Mouse (Mus musculus) limb, embryonic 14.5 days (tissue): Measurements from ENCODE around the gene Arid3a. TPM values are rescaled to one million over a fixed set of nuclear protein-coding genes. Genes with fewer than 3 reads are reported as not detected.

Source experiments
- ATAC-seq: fragments of 200-750 bp; cut with Nextera tagmentation; 2 replicates; pipeline ENCODE4 v1.8.0; 2017; ENCODE audit warnings: low read depth, moderate number of reproducible peaks, moderate TSS enrichment; ENCODE audit not compliant: low FRiP score
- DNase-seq: peaks from one replicate; pipeline ENCODE4 v3.0.0-alpha.2; 2015; ENCODE audit warnings: low spot score
- H3K27ac ChIP-seq: fragments of 300-500 bp; sonication (generic); replicated peaks from 2 replicates; pipeline ENCODE4 v1.5.1; 2014; ENCODE audit warnings: low read depth, mild to moderate bottlenecking, low read length, moderate library complexity, mixed read lengths
- H3K27me3 ChIP-seq: fragments of 300-500 bp; sonication (generic); 2 replicates; pipeline ENCODE4 v1.6.1; 2014; ENCODE audit warnings: low read length, mixed read lengths; ENCODE audit not compliant: control insufficient read depth, insufficient read depth
- H3K36me3 ChIP-seq: fragments of 300-500 bp; sonication (generic); 2 replicates; pipeline ENCODE4 v1.6.1; 2014; ENCODE audit warnings: mild to moderate bottlenecking, low read length, moderate library complexity, mixed read lengths; ENCODE audit not compliant: control insufficient read depth, insufficient read depth
- H3K4me1 ChIP-seq: fragments of 300-500 bp; sonication (generic); 2 replicates; pipeline ENCODE4 v1.6.1; 2014; ENCODE audit warnings: antibody characterized with exemption, low read length, mixed read lengths; ENCODE audit not compliant: control insufficient read depth, insufficient read depth
- H3K4me2 ChIP-seq: fragments of 300-500 bp; sonication (generic); replicated peaks from 2 replicates; pipeline ENCODE4 v1.6.1; 2014; ENCODE audit warnings: low read depth, mild to moderate bottlenecking, low read length, moderate library complexity; ENCODE audit not compliant: severe bottlenecking
- H3K4me3 ChIP-seq: fragments of 300-500 bp; sonication (generic); replicated peaks from 2 replicates; pipeline ENCODE4 v1.5.1; 2014; ENCODE audit warnings: low read length
- H3K9ac ChIP-seq: fragments of 300-500 bp; sonication (generic); 2 replicates; pipeline ENCODE4 v1.6.1; 2014; ENCODE audit warnings: mild to moderate bottlenecking, low read depth, low read length, moderate library complexity; ENCODE audit not compliant: severe bottlenecking
- H3K9me3 ChIP-seq: fragments of 300-500 bp; sonication (generic); 2 replicates; pipeline ENCODE4 v1.6.1; 2016; ENCODE audit warnings: low read length; ENCODE audit not compliant: control insufficient read depth
- POLR2A ChIP-seq: fragments of 200-500 bp; IDR thresholded peaks from 2 replicates; pipeline ENCODE4 v1.8.0; 2012; ENCODE audit warnings: inconsistent platforms, mild to moderate bottlenecking, moderate library complexity, borderline replicate concordance; ENCODE audit not compliant: insufficient read depth, insufficient read length; ENCODE audit errors: extremely low read depth
- WGBS: fragments of 180-500 bp; shearing (Covaris S2); extraction: QIAGEN DNeasy Blood & Tissue Kit; methylation state at CpG from one replicate; pipeline ENCODE4 v1.1.7; 2014; 5-methylcytosine and 5-hydroxymethylcytosine counted together
- polyA plus RNA-seq, 2 experiments: library from polyadenylated mRNA; depleted of rRNA in 1 of 2; stranded (reverse) in 1 of 2; unstranded in 1 of 2; fragments of >200 nt; fragmentation: Nextera tagmentation in 1 of 2; extraction: Ambion mirVana in 1 of 2; gene quantifications; 2 replicates each; pipeline versions ENCODE4 v1.2.1 to v1.2.3; 2012 to 2014

Gene Arid3a
- polyA plus RNA-seq, 2 experiments, result 5.0 to 8.6 TPM

GRCm38 (mm10) chr10:79971183-79971497 is 44.3 kb downstream of the Arid3a start:
- Histone ChIP-seq H3K27me3 (no peaks in the 10 kb centered on the region), H3K4me3 (peak overlapping the region; percentile 44), H3K4me1 (no peaks in the 10 kb centered on the region), H3K4me2 (peak overlapping the region; percentile 87), H3K36me3 (peaks cover 39% of the 10 kb centered on the region), H3K9ac (peak overlapping the region; percentile 63), H3K9me3 (no peaks in the 10 kb centered on the region), H3K27ac (no peak overlapping the region)
- TF ChIP-seq POLR2A, result no peak
- peak; percentile 23; the same call in 1 of the 2 replicates for ATAC-seq
- DNase-seq, result peak; percentile 29
- WGBS, result 4% methylated on average over 21 of the region's 21 CpGs

DNA sequence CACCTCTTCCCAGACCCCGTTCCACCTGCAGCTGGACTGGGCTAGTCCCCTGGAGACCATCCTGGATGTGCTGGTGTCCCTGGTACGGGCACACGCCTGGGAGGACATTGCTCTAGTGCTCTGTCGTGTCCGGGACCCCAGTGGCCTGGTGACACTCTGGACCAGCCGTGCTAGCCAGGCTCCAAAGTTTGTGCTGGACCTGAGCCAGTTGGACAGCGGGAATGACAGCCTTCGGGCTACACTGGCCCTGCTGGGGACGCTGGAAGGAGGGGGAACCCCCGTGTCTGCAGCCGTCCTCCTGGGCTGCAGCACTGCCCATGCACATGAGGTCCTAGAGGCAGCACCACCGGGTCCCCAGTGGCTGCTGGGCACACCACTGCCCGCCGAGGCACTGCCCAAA is 46.0 kb downstream of the Arid3a start:
- no peaks in the 10 kb centered on the region for H3K4me1 ChIP-seq
- peaks cover 39% of the 10 kb centered on the region for H3K36me3 ChIP-seq
- no peaks in the 10 kb centered on the region for H3K27me3 ChIP-seq
- no peak overlapping the region for H3K4me3 ChIP-seq
- H3K9me3 ChIP-seq, result no peaks in the 10 kb centered on the region
- WGBS, result 62% methylated on average over 13 of the region's 14 CpGs
- DNase-seq (no peak), ATAC-seq (no peak)
- H3K4me2 ChIP-seq, result no peak overlapping the region
- no peak overlapping the region for H3K27ac ChIP-seq
- TF ChIP-seq POLR2A, result no peak
- H3K9ac ChIP-seq, result no peak overlapping the region

DNA sequence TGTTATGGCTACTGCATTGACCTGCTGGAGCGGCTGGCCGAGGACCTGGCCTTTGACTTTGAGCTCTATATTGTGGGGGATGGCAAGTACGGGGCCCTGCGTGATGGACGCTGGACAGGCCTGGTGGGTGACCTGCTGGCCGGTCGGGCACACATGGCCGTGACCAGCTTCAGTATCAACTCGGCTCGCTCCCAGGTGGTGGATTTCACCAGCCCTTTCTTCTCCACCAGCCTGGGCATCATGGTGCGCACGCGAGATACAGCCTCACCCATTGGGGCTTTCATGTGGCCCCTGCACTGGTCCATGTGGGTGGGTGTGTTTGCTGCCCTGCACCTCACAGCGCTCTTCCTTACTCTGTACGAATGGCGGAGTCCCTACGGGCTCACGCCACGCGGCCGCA is 47.2 kb downstream of the Arid3a start:
- Histone ChIP-seq H3K4me3 (no peak overlapping the region), H3K9me3 (no peaks in the 10 kb centered on the region), H3K36me3 (peaks cover 45% of the 10 kb centered on the region), H3K9ac (no peak overlapping the region), H3K4me1 (no peaks in the 10 kb centered on the region), H3K27me3 (no peaks in the 10 kb centered on the region), H3K27ac (no peak overlapping the region), H3K4me2 (no peak overlapping the region)
- TF ChIP-seq POLR2A, result no peak
- no peak for DNase-seq
- 92% methylated on average over 21 of the region's 21 CpGs for WGBS
- ATAC-seq, result no peak

GRCm38 (mm10) chr10:79974668-79975067 is 47.8 kb downstream of the Arid3a start:
- ATAC-seq (no peak), DNase-seq (no peak)
- no peak for TF ChIP-seq POLR2A
- Histone ChIP-seq H3K9me3 (no peaks in the 10 kb centered on the region), H3K27ac (no peak overlapping the region), H3K36me3 (peaks cover 50% of the 10 kb centered on the region), H3K4me1 (no peaks in the 10 kb centered on the region), H3K4me2 (no peak overlapping the region), H3K4me3 (no peak overlapping the region), H3K9ac (no peak overlapping the region), H3K27me3 (no peaks in the 10 kb centered on the region)
- WGBS, result 83% methylated on average over 8 of the region's 8 CpGs

GRCm38 (mm10) chr10:79976071-79976721 is 49.4 kb downstream of the Arid3a start:
- Histone ChIP-seq H3K4me2 (no peak overlapping the region), H3K27ac (no peak overlapping the region), H3K9me3 (no peaks in the 10 kb centered on the region), H3K9ac (no peak overlapping the region), H3K36me3 (peaks cover 54% of the 10 kb centered on the region), H3K27me3 (no peaks in the 10 kb centered on the region), H3K4me1 (no peaks in the 10 kb centered on the region), H3K4me3 (no peak overlapping the region)
- ATAC-seq (no peak), DNase-seq (no peak)
- WGBS, result 88% methylated on average over 28 of the region's 28 CpGs
- no peak for TF ChIP-seq POLR2A

DNA sequence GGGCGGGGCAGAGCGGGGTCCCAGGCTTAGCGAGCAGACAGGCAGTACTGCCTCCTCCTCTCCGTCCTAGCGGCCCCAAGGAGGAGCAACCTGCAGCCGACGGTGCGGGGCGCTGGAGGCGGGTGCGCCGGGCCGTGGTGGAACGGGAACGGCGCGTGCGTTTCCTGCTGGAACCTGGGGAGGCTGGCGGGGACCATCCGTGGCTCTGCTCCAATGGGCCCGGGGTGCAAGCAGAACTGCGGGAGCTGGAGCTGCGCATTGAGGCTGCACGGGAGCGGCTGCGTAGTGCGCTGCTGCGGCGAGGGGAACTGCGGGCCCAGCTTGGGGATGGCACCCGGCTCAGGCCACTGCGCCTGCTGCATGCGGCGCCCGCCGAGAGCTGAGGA is 49.9 kb downstream of the Arid3a start:
- ATAC-seq (no peak), DNase-seq (no peak)
- Histone ChIP-seq H3K27ac (no peak overlapping the region), H3K4me2 (no peak overlapping the region), H3K27me3 (no peaks in the 10 kb centered on the region), H3K9me3 (no peaks in the 10 kb centered on the region), H3K9ac (no peak overlapping the region), H3K4me3 (no peak overlapping the region), H3K36me3 (peaks cover 57% of the 10 kb centered on the region), H3K4me1 (no peaks in the 10 kb centered on the region)
- TF ChIP-seq POLR2A, result no peak
- WGBS, result 74% methylated on average over 33 of the region's 36 CpGs
